Mouse (Mus musculus) lung, postnatal 36 days (tissue): ENCODE results near the gene Nup133.

Source experiments
- DNase-seq: peaks from one replicate; pipeline ENCODE4 v3.0.0; 2022; ENCODE audit warnings: mixed read lengths

The Nup133 gene

DNA sequence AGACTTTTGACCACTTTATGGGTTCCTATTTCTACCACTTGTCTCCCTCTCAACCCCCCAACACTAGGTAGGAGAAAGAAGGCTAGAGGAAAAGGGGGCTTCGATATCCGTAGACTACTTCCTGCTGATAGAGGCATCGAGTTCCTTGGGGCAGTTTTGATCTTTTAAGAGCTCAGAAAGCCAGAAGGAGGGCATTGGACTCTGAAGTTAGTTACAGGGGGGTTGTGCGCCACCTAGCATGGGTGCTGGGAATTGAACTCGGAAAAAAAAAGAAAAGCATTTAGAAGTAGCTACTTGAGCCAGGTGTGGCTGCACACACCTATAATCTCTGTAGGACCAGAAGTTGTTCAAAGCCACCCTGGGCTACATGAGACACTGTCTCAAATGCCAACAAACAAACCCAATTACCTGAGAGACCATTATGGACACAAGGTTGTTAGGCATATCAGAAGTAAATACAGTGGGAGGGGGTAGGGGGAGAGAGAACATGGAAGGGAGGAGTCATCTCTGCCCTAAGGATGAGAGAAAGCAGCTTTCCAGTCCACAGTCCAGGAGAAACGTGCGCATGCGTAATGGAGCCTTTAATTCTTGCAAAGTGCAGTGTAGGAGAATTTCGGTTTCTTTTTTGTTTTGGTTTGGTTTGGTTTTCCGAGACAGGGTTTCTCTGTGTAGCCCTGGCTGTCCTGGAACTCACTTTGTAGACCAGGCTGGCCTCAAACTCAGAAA lies 1.2 kb upstream of the Nup133 start:
- peak; percentile 80 for DNase-seq

DNA sequence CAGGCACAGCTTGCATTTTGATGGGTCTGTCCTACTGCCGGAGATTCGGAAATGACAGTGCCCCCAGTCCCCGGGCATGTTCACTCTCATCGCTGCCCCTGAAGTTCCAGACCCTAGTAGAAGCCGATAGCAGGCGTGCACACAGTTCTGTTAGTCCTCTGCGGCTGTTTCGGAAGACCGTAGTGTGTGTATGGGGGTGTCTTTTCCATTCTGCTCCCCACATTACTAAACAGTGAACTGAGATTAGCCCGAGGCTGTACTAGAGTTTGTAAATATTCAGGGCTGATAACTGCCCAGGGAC lies 571 bp upstream of the Nup133 start:
- no peak for DNase-seq

DNA sequence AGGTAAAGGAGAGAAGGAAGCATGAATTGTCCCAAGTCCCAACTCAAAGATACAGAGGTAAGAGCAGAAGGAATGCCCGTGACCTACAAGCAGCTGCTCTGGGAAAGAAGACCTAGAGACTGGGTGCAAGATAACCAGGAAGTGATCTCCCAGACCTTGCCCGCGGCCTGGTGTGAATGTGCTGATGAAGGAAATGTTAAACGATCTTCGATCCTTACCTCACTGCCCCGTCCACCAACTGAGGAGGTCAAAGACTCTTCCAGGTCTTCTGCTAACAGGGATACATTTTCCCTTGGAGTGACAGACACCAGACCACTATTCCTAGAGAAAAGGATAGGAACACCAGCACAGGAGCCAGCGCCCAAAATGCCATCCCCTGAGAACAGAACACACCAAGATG lies 20.0 kb downstream of the Nup133 start:
- no peak for DNase-seq

- DNase-seq, result no peak
Measured at GRCm38 (mm10) chr8:123925671-123926070, 23.4 kb downstream of the Nup133 start.

DNA sequence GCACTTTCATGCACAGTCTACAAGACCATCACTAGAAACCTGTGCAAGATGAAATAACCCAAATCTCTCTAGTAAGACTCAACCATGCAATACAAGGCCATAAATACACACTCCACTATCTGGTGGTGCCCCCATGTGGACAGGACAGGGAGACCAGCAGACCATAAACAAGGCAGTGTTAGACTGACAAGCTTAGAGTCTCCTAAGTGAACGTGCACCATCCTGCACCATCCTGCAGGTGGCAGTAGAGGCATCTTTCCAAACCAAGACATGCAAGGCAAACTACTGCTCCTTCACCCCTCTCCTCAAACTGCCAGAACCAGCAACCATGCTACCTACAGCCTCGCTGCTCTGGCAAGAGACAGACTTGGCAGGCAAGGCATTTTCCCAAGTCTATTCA lies 24.3 kb downstream of the Nup133 start:
- peak; percentile 90 for DNase-seq

DNA sequence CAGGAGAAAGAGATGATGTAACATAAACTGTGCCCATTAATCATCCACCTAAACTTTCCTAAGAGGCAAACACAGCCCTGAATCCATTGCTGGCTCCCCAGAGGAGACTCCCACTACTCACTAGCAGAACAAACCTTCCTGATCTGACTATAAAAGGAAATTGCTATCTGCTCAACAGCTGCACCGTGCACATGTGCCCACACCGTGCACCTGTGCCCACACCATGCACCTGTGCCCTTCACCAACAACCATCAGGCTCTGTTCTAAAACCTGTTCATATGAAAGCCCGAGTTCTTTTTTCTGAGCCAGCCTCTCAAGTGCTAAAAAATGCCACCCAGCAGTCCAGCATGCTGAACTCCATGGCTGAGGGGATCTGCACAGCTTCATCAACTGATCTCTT lies 34.4 kb downstream of the Nup133 start:
- DNase-seq, result no peak

- DNase-seq, result no peak
Measured at GRCm38 (mm10) chr8:123912265-123912664, 36.8 kb downstream of the Nup133 start.

- no peak for DNase-seq
Measured at GRCm38 (mm10) chr8:123907604-123908003, 41.5 kb downstream of the Nup133 start.

- no peak for DNase-seq
Measured at GRCm38 (mm10) chr8:123902653-123903052, 46.4 kb downstream of the Nup133 start.

- DNase-seq, result peak; percentile 44
Measured at GRCm38 (mm10) chr8:123899366-123899765, 49.7 kb downstream of the Nup133 start.

DNA sequence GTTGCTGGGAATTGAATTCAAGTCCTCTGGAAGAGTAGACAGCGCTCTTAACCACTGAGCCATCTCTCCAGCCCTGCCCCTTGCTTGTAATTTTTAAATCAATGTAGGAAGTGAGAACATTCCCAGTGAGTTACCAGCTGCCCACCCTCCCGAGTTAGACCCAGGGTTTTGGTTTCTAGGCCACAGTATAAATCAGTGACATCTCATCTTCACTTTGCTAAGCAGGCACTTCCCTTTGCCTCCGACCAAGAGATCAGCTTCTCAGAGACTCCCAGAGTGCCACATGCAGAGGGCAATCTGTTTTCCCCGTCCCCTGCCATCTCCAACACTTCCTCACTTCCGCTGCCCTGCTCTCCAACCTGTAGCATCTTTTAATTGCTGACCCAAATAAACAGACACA lies 50.5 kb downstream of the Nup133 start:
- no peak for DNase-seq

- no peak for DNase-seq
Measured at GRCm38 (mm10) chr8:123896774-123897173, 52.3 kb downstream of the Nup133 start.

DNA sequence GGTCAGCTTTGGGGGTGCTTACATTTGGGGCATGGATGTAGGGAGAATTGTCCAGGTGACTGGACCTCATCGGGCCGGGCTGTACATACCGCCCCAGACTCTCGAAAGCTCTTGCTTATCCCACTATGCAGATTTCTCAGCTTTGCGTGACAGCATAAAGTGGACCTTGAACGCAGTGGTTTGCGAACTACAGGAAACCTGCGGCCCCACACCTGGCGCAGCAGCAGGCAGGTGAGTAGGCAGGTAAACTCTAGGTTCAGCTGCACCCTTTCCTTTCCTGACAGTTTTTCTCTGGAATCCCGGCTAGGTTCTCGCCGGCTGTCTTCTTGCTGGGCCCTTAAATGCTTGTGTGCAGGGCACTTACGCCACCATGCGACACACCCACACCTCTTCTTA lies 52.7 kb downstream of the Nup133 start:
- no peak for DNase-seq

DNA sequence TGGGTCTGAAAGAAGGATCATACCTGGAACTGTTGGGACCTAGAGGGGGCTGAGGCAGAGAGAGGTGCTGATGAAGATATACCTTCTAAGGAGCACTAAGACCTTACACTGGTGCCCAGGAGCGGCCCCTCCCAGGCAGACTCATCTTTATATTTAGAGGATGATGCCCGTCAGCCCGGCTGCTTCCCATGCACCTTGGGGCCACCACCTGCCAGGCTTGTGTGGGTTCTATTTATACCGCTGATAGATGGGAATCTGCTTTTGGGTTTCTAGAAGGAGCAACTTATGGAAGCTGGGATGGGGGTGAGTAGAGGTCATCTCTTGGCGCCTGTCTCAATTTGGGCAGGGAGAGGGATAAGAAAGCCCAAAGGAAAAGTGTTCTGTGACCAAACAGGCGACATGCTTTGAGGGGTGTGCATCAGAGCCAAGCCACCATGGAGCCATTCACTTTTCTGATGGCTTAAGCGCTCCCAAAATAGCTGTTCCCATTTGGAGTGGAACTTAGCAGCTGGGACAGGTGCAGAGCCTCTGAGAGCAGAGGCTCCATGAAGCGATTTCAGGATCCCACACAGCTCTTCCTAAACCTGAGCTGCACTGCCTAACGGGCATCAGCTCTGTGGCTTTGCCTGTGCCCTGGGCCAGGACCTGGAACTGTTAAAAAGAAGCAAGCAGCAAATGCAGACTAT lies 53.2 kb downstream of the Nup133 start:
- no peak for DNase-seq

GRCm38 (mm10) chr8:123895230-123895629 lies 53.8 kb downstream of the Nup133 start:
- no peak for DNase-seq

DNA sequence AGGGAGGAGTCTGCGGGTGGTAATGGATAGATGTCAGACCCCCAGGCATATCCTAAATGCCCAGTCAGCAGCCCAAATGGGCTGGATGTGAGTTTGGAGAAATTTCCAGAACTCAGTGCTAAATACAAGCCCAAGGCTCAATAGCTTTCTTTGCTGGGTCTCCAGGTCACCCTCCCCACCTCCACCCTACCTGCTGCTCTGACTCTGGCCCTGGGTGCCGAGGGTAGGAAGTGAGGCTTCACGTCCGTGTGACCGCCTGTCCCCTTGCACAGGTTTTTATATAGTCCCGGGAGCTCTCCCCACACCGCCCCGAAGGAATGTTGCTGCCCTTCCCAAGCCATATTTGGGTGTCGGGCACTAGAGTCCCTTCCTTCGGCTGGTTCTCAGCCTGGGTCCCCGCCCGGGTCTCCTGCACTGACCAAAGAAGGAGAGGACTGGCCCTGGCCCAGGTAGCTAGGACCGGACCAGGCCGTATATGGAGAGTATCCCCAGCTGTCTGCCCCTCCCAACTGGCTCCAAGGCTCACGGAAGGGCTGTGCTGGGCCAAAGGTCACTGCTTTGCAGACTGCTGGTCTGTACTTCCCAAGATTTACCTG lies 54.5 kb downstream of the Nup133 start, which contains the start of gene Acta1:
Gene Acta1 (minus strand): TSS at position 250 of the 596 bp plus-strand sequence.
- DNase-seq, result no peak

DNA sequence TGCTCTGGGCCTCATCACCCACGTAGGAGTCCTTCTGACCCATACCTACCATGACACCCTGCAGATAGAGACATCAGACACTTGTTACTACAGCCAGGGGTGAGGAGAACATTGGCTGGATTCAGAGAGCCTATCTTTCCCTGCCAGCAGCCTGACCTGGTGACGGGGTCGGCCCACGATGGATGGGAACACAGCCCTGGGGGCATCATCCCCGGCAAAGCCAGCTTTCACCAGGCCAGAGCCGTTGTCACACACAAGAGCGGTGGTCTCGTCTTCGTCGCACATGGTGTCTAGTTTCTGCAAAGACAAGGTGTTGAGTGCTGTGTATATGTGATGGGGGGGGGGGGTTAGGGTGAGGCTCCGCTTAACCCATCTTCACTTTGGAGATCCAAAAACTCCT lies 55.7 kb downstream of the Nup133 start:
- no peak for DNase-seq

DNA sequence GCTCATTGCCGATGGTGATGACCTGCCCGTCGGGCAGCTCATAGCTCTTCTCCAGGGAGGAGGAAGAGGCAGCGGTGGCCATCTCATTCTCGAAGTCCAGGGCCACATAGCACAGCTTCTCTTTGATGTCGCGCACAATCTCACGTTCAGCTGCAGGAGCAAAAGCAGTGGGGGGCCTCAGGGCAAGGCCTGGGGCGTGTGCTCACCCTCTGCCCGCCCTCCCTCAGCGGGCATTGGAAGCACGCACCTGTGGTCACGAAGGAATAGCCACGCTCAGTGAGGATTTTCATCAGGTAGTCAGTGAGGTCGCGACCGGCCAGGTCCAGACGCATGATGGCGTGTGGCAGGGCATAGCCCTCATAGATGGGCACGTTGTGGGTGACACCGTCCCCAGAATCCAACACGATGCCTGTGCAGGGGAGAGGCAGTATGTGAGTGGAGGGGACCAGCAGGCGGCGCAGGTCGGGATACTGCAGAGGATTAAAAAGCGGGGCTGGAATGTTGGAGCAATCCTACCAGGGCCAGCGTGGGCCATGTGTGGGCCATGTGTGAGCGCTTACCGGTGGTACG lies 56.4 kb downstream of the Nup133 start:
- no peak for DNase-seq

- no peak for DNase-seq
Measured at GRCm38 (mm10) chr8:123891883-123892585, 57.0 kb downstream of the Nup133 start.

- DNase-seq, result peak; percentile 18
Measured at GRCm38 (mm10) chr8:123891271-123891670, 57.8 kb downstream of the Nup133 start.

DNA sequence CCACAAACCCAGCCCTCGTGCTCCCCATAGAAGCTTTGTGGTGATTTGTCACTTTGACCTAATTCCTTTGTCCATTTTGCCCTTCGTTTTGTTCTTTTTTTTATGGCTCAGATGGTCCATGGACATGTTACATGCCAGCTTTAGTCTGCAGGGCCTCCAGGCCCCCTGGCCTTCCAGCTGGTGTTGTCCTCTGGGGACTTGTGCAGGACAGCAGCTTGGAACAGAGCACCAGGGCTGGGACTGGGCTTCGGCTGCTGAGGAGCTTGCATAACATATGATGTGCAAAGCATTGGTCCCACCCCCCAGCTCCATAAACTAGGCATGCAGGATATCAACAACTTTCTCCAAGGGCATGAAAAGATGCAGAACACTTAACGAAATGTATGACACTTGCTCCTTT lies 59.3 kb downstream of the Nup133 start:
- no peak for DNase-seq

GRCm38 (mm10) chr8:123887956-123888355 lies 61.1 kb downstream of the Nup133 start:
- no peak for DNase-seq

GRCm38 (mm10) chr8:123887163-123887562 lies 61.9 kb downstream of the Nup133 start:
- no peak for DNase-seq
